In genomic region chr17:25635806-25636205, GRCm38 (mm10) we compare ENCODE assay signal across 11 mouse cellular contexts. TPM values are rescaled to one million over a fixed set of nuclear protein-coding genes. Genes with fewer than 3 reads are reported as not detected.
DNase-seq lines count a peak whose midpoint lies in the region; ATAC-seq lines count a peak whose summit lies in the region.
"Had no signal": no experiment of that assay in that cellular context is flagged by ENCODE, and none has a peak within 500 bp of the region (broad histone marks: within the 10 kb centered on the region; RNA-seq: fewer than 3 reads in every experiment).

No protein-coding gene starts in this region.

- no peak overlapping the region for H3K9ac ChIP-seq in midbrain, embryonic 13.5 days (replicated peaks)
- no peak overlapping the region for H3K9ac ChIP-seq in hindbrain, embryonic 15.5 days
- H3K9ac ChIP-seq: heart, embryonic 13.5 days had no signal

- H3K9me3 ChIP-seq in midbrain, embryonic 10.5 days (replicated peaks): no peaks in the 10 kb centered on the region
- H3K9me3 ChIP-seq in midbrain, embryonic 13.5 days: no peaks in the 10 kb centered on the region
- no peaks in the 10 kb centered on the region for H3K9me3 ChIP-seq in hindbrain, embryonic 15.5 days
- H3K9me3 ChIP-seq: heart, embryonic 13.5 days had no signal

- H3K4me2 ChIP-seq in midbrain, embryonic 13.5 days (replicated peaks): no peak overlapping the region
- no peak overlapping the region for H3K4me2 ChIP-seq in hindbrain, embryonic 15.5 days
- H3K4me2 ChIP-seq: heart, embryonic 13.5 days had no signal

- H3K4me1 ChIP-seq in midbrain, embryonic 10.5 days: peaks cover 20% of the 10 kb centered on the region
- H3K4me1 ChIP-seq in midbrain, embryonic 13.5 days (replicated peaks): peaks cover 17% of the 10 kb centered on the region
- H3K4me1 ChIP-seq in hindbrain, embryonic 15.5 days (replicated peaks): peaks cover 35% of the 10 kb centered on the region
- H3K4me1 ChIP-seq: heart, embryonic 13.5 days had no signal

- no peak for DNase-seq in frontal cortex, postnatal 25 days (ENCODE audit: low spot score in 2 of 2)
- DNase-seq in midbrain, embryonic 10.5 days (ENCODE audit: low spot score): no peak
- peak; percentile 84 to 93 for DNase-seq in right cerebral cortex, postnatal 36 days (ENCODE audit: low spot score in 2 of 2)
- no peak for DNase-seq in cerebellum, adult 9-10 months
- DNase-seq in B cell, adult 2 months: no peak
- DNase-seq: adrenal gland, postnatal 14 days; lung, adult 18-20 months had no signal

- no peak overlapping the region for H3K4me3 ChIP-seq in midbrain, embryonic 10.5 days
- no peak overlapping the region for H3K4me3 ChIP-seq in midbrain, embryonic 13.5 days (replicated peaks)
- no peak overlapping the region for H3K4me3 ChIP-seq in hindbrain, embryonic 15.5 days
- H3K4me3 ChIP-seq: heart, embryonic 13.5 days had no signal

- H3K36me3 ChIP-seq in midbrain, embryonic 10.5 days: peaks cover 42% of the 10 kb centered on the region
- peaks cover 32% of the 10 kb centered on the region for H3K36me3 ChIP-seq in midbrain, embryonic 13.5 days
- no peaks in the 10 kb centered on the region for H3K36me3 ChIP-seq in hindbrain, embryonic 15.5 days

- 0 out of 2 replicates have a peak overlapping the region, but pooled peaks have one; percentile 39 for H3K27ac ChIP-seq in midbrain, embryonic 10.5 days (replicated peaks)
- H3K27ac ChIP-seq in midbrain, embryonic 13.5 days: no peak overlapping the region
- peak overlapping the region; percentile 26; the same call in 1 of the 2 replicates for H3K27ac ChIP-seq in hindbrain, embryonic 15.5 days (replicated peaks)
- H3K27ac ChIP-seq: heart, embryonic 13.5 days had no signal

- ATAC-seq in frontal cortex, adult (ENCODE audit: low TSS enrichment): peak; percentile 92
- ATAC-seq in midbrain, embryonic 13.5 days: no peak
- ATAC-seq in hindbrain, embryonic 15.5 days (ENCODE audit: low FRiP score, low read depth): no peak

- H3K27me3 ChIP-seq in midbrain, embryonic 10.5 days (ENCODE audit: low read depth, poor library complexity, severe bottlenecking): no peaks in the 10 kb centered on the region
- no peaks in the 10 kb centered on the region for H3K27me3 ChIP-seq in midbrain, embryonic 13.5 days
- no peaks in the 10 kb centered on the region for H3K27me3 ChIP-seq in hindbrain, embryonic 15.5 days
- H3K27me3 ChIP-seq: heart, embryonic 13.5 days had no signal

- WGBS in midbrain, embryonic 10.5 days: 92% methylated on average over 5 of the region's 5 CpGs
- 87% methylated on average over 5 of the region's 5 CpGs for WGBS in midbrain, embryonic 13.5 days
- WGBS in hindbrain, embryonic 15.5 days: 73% methylated on average over 5 of the region's 5 CpGs

RNA-seq across cellular contexts. Expression of gene Lmf1, which starts 56.9 kb away (rescaled TPM):
- polyA plus RNA-seq in midbrain, embryonic 10.5 days (2016; fragmentation: Nextera tagmentation; extraction: Ambion mirVana): 22.3 and 22.6 TPM in 2 replicates
- 20.6 and 22.9 TPM in 2 replicates for polyA plus RNA-seq in midbrain, embryonic 13.5 days (2015; fragmentation: Nextera tagmentation; extraction: Ambion mirVana)
- polyA plus RNA-seq in hindbrain, embryonic 15.5 days (2015; fragmentation: Nextera tagmentation; extraction: Ambion mirVana): 23.8 and 25.1 TPM in 2 replicates

Comparison
In these comparisons a context has a peak if more than half of its experiments do, and no peak if none do; other contexts are left out.
1. DNase-seq: peak in right cerebral cortex, postnatal 36 days (2 of 2); none in frontal cortex, postnatal 25 days (0 of 2), midbrain, embryonic 10.5 days (single experiment), cerebellum, adult 9-10 months (single experiment) and B cell, adult 2 months (0 of 2).